Mouse (Mus musculus): ENCODE results near the gene Slc16a9.
A peak's percentile ranks its signal among the peaks of the same experiment; 100 is the strongest.

Gene Slc16a9

DNA sequence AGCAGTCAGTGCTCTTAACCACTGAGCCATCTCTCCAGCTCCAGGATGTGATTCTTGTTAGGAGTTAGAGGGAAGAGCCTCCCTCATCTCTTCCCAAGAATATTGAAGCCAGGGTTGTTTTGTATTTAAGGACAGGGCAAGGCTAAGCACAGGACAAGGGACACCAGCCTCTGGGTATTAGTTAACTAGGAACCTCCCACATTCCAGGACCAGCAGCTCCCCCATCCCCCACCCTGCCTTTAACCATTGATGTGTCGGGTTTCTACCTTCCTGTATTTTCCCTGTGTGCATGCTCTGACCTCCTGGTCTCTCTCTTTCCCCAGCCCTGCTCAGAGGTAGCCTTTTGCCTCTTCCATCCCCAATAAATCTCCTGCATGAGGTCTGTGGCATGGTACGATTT lies 56.3 kb downstream of the Slc16a9 start:
- DNase-seq (ENCODE audit: low read depth, low spot score): no peak

DNA sequence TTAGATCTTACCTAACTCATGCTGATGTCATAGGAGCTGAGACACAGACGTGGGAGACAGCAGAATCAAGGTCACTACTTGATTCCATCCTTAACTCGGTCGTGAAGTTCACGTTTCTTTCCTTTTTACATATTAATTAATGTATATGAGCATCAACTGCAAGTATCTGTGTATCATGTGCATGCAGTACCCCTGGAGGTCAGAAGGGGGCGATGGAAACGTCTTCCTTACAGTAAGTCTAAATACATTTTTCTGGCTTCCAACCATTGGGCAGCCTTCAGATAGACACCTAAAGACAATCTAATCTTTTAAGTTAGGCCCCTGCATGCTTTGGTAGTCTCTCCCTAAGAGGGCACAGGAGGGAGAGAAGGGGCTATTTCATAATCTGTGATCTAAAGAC lies 58.3 kb downstream of the Slc16a9 start:
- no peak for DNase-seq (ENCODE audit: low read depth, low spot score)

DNA sequence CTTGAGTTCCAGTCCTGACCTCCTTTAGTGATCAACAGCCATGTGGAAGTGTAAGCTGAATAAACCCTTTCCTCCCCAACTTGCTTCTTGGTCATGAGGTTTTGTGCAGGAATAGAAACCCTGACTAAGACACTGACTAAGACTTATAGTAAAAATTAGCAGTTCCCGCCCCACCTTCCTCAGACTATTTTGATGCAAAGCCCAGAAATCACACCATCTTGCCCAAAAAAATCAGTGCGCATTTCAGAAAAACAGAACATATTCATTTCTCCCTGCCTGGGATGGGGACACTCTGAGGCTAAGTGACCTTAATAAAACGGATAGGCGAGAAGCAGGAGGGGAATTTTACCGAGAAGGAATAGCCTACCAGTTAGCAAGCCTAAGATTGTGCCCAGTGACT lies 60.8 kb downstream of the Slc16a9 start:
- DNase-seq (ENCODE audit: low read depth, low spot score): peak; percentile 61

DNA sequence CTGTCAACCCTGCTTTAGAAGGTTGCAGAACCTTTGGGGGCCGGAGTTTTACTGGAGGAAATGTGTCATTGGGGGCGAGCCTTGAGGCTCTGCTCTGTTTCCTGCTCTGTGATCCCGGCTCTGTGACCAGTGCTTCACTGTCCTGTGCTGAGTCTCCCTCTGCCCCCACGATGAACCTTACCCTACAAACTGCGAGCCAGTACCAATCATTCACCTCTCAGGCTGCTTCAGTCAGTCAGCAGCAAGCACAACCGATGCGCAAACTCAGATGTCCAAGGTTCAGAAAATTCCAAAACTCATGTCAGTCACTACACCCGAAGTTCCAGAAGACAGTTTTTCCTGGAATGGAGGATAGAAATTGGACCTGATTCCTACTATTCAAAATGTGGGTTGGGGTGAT lies 64.5 kb downstream of the Slc16a9 start:
- no peak for DNase-seq (ENCODE audit: low read depth, low spot score)

DNA sequence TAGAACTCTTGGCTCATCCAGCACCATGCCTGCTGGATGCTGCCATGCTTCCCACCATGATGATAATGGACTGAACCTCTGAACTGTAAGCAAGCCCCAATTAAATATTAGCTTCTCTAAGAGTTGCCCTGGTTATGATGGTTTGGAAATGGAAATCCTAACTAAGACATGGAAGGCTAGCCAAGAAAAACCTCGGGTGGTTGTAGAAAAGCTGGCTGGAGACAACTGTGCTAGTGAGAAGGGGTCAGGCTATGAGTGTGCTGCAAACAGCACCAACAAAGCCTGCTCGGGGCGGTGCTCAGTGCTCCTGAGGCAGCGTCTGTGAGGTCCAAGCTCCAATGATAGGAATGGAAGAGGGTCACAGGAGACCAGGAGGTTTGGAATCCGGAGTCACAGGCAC lies 65.7 kb downstream of the Slc16a9 start:
- no peak for DNase-seq (ENCODE audit: low read depth, low spot score)

DNA sequence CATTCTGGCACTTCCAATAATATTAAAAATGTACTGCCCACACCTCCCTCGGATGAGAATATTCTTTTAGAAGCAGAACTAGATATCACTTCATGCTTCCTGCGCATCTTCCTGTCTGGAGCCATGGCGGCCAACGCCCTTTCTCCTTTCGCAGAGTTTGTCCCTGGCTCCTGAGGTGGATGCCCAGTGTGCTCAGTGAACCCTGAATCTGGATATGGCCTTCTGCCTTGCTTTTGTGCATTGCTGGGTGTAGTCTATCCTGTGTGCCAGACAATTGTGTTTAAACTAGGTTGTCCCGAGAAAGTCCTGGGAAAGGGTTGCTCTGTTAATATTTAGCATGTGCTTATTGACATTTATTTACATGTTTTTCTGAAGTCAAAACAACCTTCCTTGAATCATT lies 71.0 kb downstream of the Slc16a9 start:
- DNase-seq (ENCODE audit: low read depth, low spot score): no peak

DNA sequence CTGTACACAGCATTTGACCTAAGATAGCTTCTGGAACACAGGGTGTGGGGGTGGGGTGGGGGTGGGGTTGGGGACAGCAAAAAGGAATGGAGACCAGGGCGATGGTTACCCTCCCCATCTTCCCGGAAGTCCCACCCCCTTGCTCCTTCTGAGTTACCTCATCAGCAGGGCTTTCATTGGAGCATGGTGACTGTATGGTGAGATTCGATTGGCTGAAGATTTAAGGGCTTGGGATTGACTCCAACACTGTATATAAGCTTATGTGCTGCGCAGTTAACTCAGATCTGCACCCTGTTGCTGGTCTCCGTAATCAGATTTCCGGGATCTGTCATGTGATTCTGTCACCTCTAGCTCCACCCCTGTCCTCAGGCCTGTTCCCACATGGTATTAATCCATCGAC lies 72.0 kb downstream of the Slc16a9 start:
- DNase-seq (ENCODE audit: low read depth, low spot score): no peak

DNA sequence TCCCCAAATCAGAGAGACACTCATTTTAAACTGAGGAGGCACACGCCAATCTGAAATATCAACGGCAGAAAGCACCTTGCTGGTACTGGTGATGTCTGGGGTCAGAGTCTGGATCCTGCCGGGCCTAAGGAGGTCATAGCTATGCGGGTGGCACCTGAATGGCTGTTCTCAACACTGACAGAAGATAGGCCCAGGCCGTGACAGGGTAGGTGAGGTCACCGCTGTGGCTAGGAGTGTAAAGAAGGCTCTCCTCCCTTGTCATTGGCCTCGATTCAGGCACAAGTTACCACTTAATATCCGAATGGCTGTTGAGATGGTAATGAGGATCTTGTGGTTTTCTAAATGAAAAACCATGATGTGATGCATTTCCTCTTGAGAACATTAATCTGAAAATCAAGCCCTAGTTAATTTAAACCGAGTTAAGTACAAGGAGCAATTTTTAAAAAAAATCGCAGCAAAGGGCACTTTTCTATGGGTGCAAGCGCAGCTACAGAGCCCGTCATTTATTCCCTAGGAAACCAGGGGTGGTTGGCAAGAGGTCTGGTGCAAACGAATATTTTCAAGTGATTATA lies 72.6 kb downstream of the Slc16a9 start:
- no peak for DNase-seq (ENCODE audit: low read depth, low spot score)

DNA sequence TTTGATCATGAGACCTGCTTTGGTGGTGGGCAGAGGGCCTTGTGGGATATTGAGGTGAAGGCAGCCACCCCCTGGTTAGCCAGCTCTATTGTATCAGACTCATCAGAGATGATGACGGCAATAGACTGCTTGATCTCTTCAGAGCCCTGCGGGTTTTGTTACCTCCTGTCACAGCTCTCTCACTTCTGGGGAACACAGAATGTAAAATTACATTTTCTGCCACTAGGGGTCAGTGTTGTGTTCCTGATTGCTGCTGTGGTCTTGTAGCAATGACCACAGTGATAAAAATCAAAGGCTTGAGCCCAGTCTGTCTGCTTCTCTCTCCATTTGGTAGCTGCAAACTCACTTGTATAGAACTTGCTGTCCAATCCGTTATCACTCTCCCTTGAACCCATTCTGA lies 73.7 kb downstream of the Slc16a9 start:
- DNase-seq (ENCODE audit: low read depth, low spot score): peak; percentile 86

DNA sequence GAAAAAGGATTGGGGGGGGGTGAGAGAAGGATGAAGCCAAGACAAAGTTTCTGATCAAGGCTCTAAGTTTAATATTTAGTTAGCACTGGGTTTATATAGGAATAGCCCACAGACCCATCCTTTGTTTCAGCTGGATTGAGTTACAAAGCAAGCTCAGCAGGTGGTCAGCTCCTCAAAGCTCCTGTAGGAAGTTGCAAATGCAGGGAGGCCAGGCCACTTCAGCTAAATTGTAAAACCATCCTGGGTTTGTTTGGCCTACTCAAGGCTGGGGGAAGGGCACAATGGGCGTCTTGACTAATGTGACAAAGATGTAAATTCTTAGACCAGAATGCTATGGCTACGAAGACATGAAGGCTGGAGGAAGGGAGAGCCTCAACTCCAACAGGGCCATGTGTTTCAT lies 80.6 kb downstream of the Slc16a9 start:
- no peak for DNase-seq (ENCODE audit: low read depth, low spot score)

DNA sequence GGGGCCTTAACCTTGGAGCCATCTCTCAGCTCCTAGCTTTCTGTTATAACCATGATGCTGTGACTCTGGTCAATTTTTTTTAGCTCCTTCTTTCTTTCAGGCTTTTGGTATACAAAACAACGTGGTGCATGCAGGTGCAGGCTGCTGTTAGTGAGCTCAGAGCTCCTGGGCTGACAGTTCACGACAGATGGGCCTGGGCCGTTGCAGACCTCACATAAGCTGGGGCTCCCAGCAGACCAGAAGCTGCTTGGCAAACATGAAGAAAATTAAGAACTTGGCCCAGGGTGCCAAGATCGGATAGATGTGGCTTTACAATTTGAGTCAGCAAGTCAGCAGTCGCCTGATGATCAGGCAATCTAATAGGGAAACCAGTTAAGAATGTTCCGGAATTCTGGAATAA lies 82.4 kb downstream of the Slc16a9 start:
- no peak for DNase-seq (ENCODE audit: low read depth, low spot score)

DNA sequence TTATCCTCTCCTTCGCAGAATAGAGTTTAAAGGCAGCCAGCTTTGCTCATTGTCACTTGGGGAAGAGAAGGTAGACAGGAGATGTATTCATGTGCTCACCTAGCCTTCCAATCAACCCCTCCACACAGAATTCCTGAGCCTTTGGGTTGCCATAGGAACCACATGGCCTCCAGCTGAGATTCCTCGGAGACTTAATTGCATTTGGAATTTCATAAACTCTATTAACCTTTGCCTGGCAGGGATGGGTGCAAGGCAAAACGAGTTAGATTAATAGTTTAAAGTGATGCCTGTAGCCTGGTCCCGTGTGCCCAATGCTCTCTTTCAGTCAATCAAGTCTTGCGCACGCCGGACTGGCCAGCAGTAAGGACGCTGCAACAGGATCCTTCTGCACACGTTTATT lies 83.2 kb downstream of the Slc16a9 start:
- DNase-seq (ENCODE audit: low read depth, low spot score): peak; percentile 42
